Mouse (Mus musculus) lung, adult 2 months (tissue): Measurements from ENCODE around the gene Nhlrc1.

Experiments used
- CTCF ChIP-seq: fragments of 200-500 bp; IDR thresholded peaks from 2 replicates; pipeline ENCODE4 v1.5.1; 2011; ENCODE audit warnings: mild to moderate bottlenecking, low read length, control low read depth; ENCODE audit not compliant: insufficient read depth
- POLR2A ChIP-seq: fragments of 200-500 bp; IDR thresholded peaks from 2 replicates; pipeline ENCODE4 v1.6.1; 2011; ENCODE audit warnings: low read depth, mild to moderate bottlenecking, control low read depth, low read length, borderline replicate concordance; ENCODE audit errors: extremely low read depth

DNA sequence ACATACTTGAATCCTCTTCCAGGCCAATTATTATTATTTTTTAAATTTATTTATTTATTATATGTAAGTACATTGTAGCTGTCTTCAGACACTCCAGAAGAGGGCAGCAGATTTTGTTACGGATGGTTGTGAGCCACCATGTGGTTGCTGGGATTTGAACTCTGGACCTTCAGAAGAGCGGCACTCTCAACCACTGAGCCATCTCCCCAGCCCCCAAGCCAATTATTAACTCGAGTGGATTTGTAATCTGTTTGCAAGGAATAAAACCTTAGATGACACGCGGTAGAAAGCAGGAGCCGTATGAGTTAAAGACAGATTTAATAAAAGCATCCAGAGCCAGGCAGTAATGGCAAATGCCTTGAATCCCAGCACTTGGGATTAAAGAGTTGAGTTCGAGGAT, 5.1 kb upstream of the Nhlrc1 start:
- no peak for TF ChIP-seq CTCF
- TF ChIP-seq POLR2A, result no peak
